Mouse (Mus musculus): ENCODE measurements around the gene Tmprss7. TPM values are rescaled to one million over a fixed set of nuclear protein-coding genes. Genes with fewer than 3 reads are reported as not detected.

The Tmprss7 gene
- polyA plus RNA-seq (2015; fragmentation: Nextera tagmentation; extraction: Ambion mirVana), result 0.32 TPM in 1 of 2 replicates, not detected in the other

- Histone ChIP-seq H3K27ac (no peak within 1 kb of the TSS), H3K4me2 (no peak within 1 kb of the TSS), H3K9me3 (no peaks in the 10 kb centered on the region), H3K4me1 (no peaks in the 10 kb centered on the region), H3K36me3 (no peaks in the 10 kb centered on the region), H3K9ac (no peak within 1 kb of the TSS), H3K4me3 (replicated peaks) (no peak within 1 kb of the TSS), H3K27me3 (replicated peaks) (no peaks in the 10 kb centered on the region)
- 61% methylated on average over 10 of the region's 10 CpGs for WGBS
- no peak for ATAC-seq (ENCODE audit: insufficient read depth, low FRiP score, low read depth)
Measured at GRCm38 (mm10) chr16:45693558-45693957, at the start of gene Tmprss7. Tmprss7 (minus strand) TSS chr16:45693658.

- WGBS, result under 1% methylated on average over 51 of the region's 51 CpGs
Measured at GRCm38 (mm10) chr16:45742615-45743476, 49.4 kb upstream of the Tmprss7 start, which contains the start of gene Abhd10. Abhd10 (minus strand) TSS chr16:45742955.

GRCm38 (mm10) chr16:45737880-45738279, 44.4 kb upstream of the Tmprss7 start:
- Histone ChIP-seq H3K27me3 (replicated peaks) (no peaks in the 10 kb centered on the region), H3K27ac (no peak overlapping the region), H3K36me3 (peaks cover 16% of the 10 kb centered on the region; the same call in 1 of the 2 replicates), H3K4me1 (peaks cover 7% of the 10 kb centered on the region), H3K9ac (no peak overlapping the region), H3K4me3 (replicated peaks) (no peak overlapping the region), H3K9me3 (no peaks in the 10 kb centered on the region), H3K4me2 (no peak overlapping the region)
- 81% methylated on average over 8 of the region's 8 CpGs for WGBS
- ATAC-seq (ENCODE audit: insufficient read depth, low FRiP score, low read depth), result no peak

More at GRCm38 (mm10) chr16:45742615-45743476, 49.4 kb upstream of the Tmprss7 start, which contains the start of gene Abhd10:
- peak; percentile 99 for ATAC-seq (ENCODE audit: insufficient read depth, low FRiP score, low read depth)
- Histone ChIP-seq H3K36me3 (no peaks in the 10 kb centered on the region), H3K4me3 (replicated peaks) (peak within 1 kb of the TSS; percentile 63), H3K9ac (peak within 1 kb of the TSS; percentile 85), H3K4me2 (peak within 1 kb of the TSS; percentile 57), H3K4me1 (peaks cover 7% of the 10 kb centered on the region), H3K27me3 (replicated peaks) (no peaks in the 10 kb centered on the region), H3K27ac (peak within 1 kb of the TSS; percentile 93), H3K9me3 (no peaks in the 10 kb centered on the region)

- ATAC-seq (ENCODE audit: insufficient read depth, low FRiP score, low read depth), result no peak
- Histone ChIP-seq H3K4me1 (peaks cover 7% of the 10 kb centered on the region), H3K4me2 (no peak overlapping the region), H3K27me3 (replicated peaks) (no peaks in the 10 kb centered on the region), H3K9ac (no peak overlapping the region), H3K4me3 (replicated peaks) (no peak overlapping the region), H3K36me3 (peaks cover 21% of the 10 kb centered on the region; the same call in 1 of the 2 replicates), H3K27ac (no peak overlapping the region), H3K9me3 (no peaks in the 10 kb centered on the region)
- 92% methylated on average over 3 of the region's 3 CpGs for WGBS
Measured at GRCm38 (mm10) chr16:45736724-45737123, 43.3 kb upstream of the Tmprss7 start.

GRCm38 (mm10) chr16:45729163-45729562, 35.7 kb upstream of the Tmprss7 start:
- H3K4me1 ChIP-seq, result peaks cover 4% of the 10 kb centered on the region; the same call in 1 of the 2 replicates
- H3K9me3 ChIP-seq, result no peaks in the 10 kb centered on the region
- H3K4me3 ChIP-seq (replicated peaks), result no peak overlapping the region
- H3K27ac ChIP-seq, result no peak overlapping the region
- no peak for ATAC-seq (ENCODE audit: insufficient read depth, low FRiP score, low read depth)
- no peak overlapping the region for H3K4me2 ChIP-seq
- 0 out of 2 replicates have a peak, but pooled peaks cover 25% of the 10 kb centered on the region for H3K36me3 ChIP-seq
- 86% methylated on average over 5 of the region's 5 CpGs for WGBS
- no peak overlapping the region for H3K9ac ChIP-seq
- no peaks in the 10 kb centered on the region for H3K27me3 ChIP-seq (replicated peaks)

GRCm38 (mm10) chr16:45724742-45725102, 31.3 kb upstream of the Tmprss7 start:
- Histone ChIP-seq H3K4me3 (replicated peaks) (peak overlapping the region; percentile 50), H3K36me3 (0 out of 2 replicates have a peak, but pooled peaks cover 2% of the 10 kb centered on the region), H3K4me2 (peak overlapping the region; percentile 92), H3K9ac (peak overlapping the region; percentile 32; the same call in 1 of the 2 replicates), H3K27me3 (replicated peaks) (no peaks in the 10 kb centered on the region), H3K4me1 (peaks cover 12% of the 10 kb centered on the region; the same call in 1 of the 2 replicates), H3K27ac (no peak overlapping the region), H3K9me3 (no peaks in the 10 kb centered on the region)
- ATAC-seq (ENCODE audit: insufficient read depth, low FRiP score, low read depth), result peak; percentile 44; the same call in 1 of the 2 replicates
- WGBS, result 6% methylated on average over 10 of the region's 10 CpGs

- 2% methylated on average over 30 of the region's 30 CpGs for WGBS
- Histone ChIP-seq H3K4me1 (peaks cover 12% of the 10 kb centered on the region; the same call in 1 of the 2 replicates), H3K9me3 (no peaks in the 10 kb centered on the region), H3K9ac (peak within 1 kb of the TSS; percentile 32; the same call in 1 of the 2 replicates), H3K4me2 (peak within 1 kb of the TSS; percentile 92), H3K4me3 (replicated peaks) (peak within 1 kb of the TSS; percentile 50), H3K36me3 (no peaks in the 10 kb centered on the region), H3K27ac (no peak within 1 kb of the TSS), H3K27me3 (replicated peaks) (no peaks in the 10 kb centered on the region)
- peak; percentile 44 for ATAC-seq (ENCODE audit: insufficient read depth, low FRiP score, low read depth)
Measured at GRCm38 (mm10) chr16:45724061-45724741, 30.7 kb upstream of the Tmprss7 start, which contains the start of gene Tagln3. Tagln3 (minus strand) TSS chr16:45724608.

GRCm38 (mm10) chr16:45723172-45723901, 29.9 kb upstream of the Tmprss7 start:
- H3K9me3 ChIP-seq, result no peaks in the 10 kb centered on the region
- H3K27me3 ChIP-seq (replicated peaks), result no peaks in the 10 kb centered on the region
- H3K9ac ChIP-seq, result no peak overlapping the region
- no peaks in the 10 kb centered on the region for H3K36me3 ChIP-seq
- peak overlapping the region; percentile 50 for H3K4me3 ChIP-seq (replicated peaks)
- no peak for ATAC-seq (ENCODE audit: insufficient read depth, low FRiP score, low read depth)
- H3K27ac ChIP-seq, result no peak overlapping the region
- peak overlapping the region; percentile 92 for H3K4me2 ChIP-seq
- 53% methylated on average over 6 of the region's 6 CpGs for WGBS
- H3K4me1 ChIP-seq, result peaks cover 12% of the 10 kb centered on the region; the same call in 1 of the 2 replicates

- 72% methylated on average over 3 of the region's 3 CpGs for WGBS
- no peaks in the 10 kb centered on the region for H3K36me3 ChIP-seq
- H3K27ac ChIP-seq, result no peak overlapping the region
- ATAC-seq (ENCODE audit: insufficient read depth, low FRiP score, low read depth), result no peak
- no peaks in the 10 kb centered on the region for H3K9me3 ChIP-seq
- no peak overlapping the region for H3K9ac ChIP-seq
- H3K4me3 ChIP-seq (replicated peaks), result no peak overlapping the region
- peaks cover 12% of the 10 kb centered on the region; the same call in 1 of the 2 replicates for H3K4me1 ChIP-seq
- no peaks in the 10 kb centered on the region for H3K27me3 ChIP-seq (replicated peaks)
- no peak overlapping the region for H3K4me2 ChIP-seq
Measured at GRCm38 (mm10) chr16:45722460-45722951, 29.0 kb upstream of the Tmprss7 start.

- 72% methylated on average over 10 of the region's 10 CpGs for WGBS
- no peaks in the 10 kb centered on the region for H3K36me3 ChIP-seq
- H3K27ac ChIP-seq, result no peak overlapping the region
- H3K4me2 ChIP-seq, result no peak overlapping the region
- ATAC-seq (ENCODE audit: insufficient read depth, low FRiP score, low read depth), result no peak
- H3K27me3 ChIP-seq (replicated peaks), result no peaks in the 10 kb centered on the region
- H3K9ac ChIP-seq, result no peak overlapping the region
- no peaks in the 10 kb centered on the region for H3K9me3 ChIP-seq
- peaks cover 12% of the 10 kb centered on the region; the same call in 1 of the 2 replicates for H3K4me1 ChIP-seq
- no peak overlapping the region for H3K4me3 ChIP-seq (replicated peaks)
Measured at GRCm38 (mm10) chr16:45720022-45720630, 26.7 kb upstream of the Tmprss7 start.

- no peaks in the 10 kb centered on the region for H3K36me3 ChIP-seq
- H3K4me1 ChIP-seq, result no peaks in the 10 kb centered on the region
- H3K4me3 ChIP-seq (replicated peaks), result no peak overlapping the region
- no peak overlapping the region for H3K4me2 ChIP-seq
- no peaks in the 10 kb centered on the region for H3K9me3 ChIP-seq
- no peaks in the 10 kb centered on the region for H3K27me3 ChIP-seq (replicated peaks)
- WGBS, result 89% methylated on average over 4 of the region's 4 CpGs
- H3K27ac ChIP-seq, result no peak overlapping the region
- H3K9ac ChIP-seq, result no peak overlapping the region
- no peak for ATAC-seq (ENCODE audit: insufficient read depth, low FRiP score, low read depth)
Measured at GRCm38 (mm10) chr16:45718296-45718695, 24.8 kb upstream of the Tmprss7 start.

Data from stomach, embryonic 15.5 days (tissue).